Mouse (Mus musculus): ENCODE data around the gene Tbc1d30.

Tbc1d30 gene

DNA sequence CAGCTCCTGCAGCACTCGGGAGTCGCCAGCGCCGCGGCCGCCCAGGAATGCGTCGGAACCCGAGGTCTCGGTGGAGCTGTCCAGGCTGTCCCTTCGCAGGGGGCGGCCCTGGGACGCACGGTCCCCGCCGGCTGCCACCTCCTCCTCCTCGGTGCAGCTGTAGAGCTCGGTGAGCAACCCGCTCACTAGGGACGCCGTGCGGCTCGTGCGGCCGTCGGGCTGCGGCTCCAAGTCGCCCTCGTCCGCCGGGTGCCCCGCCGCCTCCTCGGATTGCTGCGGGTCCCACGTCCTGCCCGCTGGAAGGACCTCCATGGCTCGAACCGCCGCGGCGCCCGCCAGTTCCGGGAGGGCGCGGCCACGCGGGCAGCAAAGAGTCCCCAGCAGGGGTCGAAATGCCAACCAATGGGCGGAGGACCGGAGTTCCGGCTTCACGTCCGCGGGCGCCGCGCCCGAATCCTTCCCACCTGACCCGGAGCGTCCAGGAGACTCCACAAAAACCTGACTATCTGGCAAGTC lies at the start of gene Tbc1d30:
Gene Tbc1d30 (minus strand): TSS at position 213 of the 516 bp plus-strand sequence.
- DNase-seq (ENCODE audit: low spot score) = peak; percentile 56

DNA sequence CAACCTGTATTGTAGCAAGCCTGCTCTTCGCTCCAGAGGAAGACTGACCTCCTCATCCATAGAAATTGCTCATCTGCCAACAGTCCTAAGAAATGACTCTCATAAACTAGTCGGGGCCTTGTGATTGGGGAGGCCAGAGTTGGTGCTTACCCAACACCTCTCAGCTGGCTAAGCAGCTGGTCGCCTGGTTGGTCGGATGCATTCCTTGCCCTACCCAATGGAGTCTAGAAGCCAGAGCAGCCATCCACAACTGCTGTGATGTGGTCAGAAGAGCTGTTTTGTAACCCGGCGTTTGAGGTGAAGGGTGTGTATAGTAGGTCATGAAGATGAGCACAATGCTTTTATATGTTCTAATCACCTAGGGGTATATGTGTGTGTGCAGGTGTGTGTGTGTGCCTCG lies 47.5 kb upstream of the Tbc1d30 start:
- no peak for DNase-seq (ENCODE audit: low spot score)

DNA sequence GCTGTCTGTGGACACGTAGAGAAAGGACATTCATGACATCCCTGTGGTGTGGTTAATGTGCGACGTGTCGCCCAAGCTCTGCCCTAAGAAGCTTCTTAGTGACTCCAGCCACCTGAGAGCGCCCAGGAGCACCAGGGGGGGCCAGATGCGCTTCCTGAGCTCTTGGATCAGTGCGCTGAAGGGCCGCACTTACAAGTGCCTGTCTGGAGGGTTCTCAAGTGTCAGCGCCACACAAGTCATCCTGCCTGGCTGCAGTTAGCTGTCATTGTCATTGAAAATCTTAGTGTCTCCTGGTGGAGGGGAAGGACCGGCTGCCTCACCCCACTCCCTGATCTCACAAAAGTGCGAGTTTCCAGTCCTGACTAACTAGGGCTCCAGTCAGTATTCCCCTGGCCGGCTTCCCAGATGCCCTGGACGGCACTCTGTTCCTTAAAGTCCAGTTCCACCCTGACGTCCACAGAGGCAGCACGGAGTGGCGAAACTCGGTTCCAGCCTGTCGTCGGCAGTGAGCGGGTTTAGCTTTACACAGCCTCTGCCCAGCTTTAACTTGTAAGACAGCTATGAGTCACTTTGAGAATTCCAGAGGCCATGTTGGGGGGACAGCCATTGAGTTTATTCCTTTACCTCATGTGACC lies 44.6 kb upstream of the Tbc1d30 start:
- DNase-seq (ENCODE audit: low spot score) = no peak

DNA sequence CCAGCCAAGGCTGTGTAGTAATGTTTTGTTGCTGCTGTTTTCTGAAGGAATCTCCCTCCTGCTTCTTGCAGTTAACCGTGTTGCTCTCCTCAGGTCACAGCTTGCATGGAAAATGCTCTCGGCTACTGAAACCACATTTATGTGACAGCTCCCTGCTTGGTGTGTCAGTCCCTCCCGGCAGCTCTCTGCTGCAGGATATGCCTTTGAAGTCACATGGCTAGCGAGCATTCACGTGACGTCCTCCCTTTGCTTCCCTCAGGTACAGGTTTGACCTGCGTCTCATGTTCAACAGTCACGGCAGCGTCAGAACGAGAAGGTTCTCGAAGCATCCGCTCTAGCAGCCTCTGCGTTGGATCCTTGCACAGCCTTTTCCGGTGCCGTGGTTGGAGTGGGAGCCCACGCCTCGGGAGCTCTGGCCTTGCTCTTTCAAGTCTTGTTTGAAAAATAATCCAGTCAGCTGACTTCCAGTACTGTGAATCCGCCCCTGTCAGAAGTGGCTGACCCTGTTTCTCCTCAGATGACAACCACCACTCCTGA lies 43.8 kb upstream of the Tbc1d30 start:
- no peak for DNase-seq (ENCODE audit: low spot score)

DNA sequence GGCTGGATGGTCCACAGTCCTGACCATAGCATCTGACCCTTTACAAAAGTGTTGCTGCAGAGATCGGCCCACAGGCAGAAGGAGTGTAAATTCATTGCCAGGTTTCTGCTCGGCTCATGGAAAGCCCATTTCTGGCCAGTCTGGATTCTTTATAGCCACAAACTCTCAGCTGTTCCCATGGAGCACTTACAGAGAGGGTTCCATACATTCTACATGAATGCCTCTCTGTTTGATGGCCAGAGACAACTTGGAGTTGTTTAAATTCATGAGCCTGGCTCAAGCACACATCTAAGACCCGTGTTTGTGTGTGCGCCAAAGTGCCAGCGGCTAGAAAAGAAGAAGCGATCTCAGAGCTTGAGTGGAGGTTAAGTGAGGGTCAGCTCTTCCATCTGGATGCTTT lies 43.2 kb upstream of the Tbc1d30 start:
- DNase-seq (ENCODE audit: low spot score) = no peak

DNA sequence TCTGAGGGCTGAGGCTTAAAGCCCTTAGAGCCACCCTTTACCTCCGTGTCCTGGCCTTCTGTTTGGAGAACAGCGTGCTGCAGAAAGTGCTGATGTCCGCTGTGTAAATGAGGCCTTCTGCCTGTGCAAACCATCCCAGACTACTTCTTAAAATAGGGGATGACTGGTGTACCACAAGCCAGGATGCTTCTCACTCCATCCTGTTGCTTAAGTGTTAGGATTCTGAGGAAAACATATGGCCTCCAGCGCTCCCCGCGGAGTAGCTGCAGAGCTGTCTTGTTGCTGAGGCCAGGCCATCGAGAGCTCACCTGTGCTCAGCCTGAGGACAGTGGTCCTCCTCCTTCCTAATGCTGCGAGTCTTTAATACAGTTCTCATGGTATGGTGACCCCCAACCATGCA lies 40.8 kb upstream of the Tbc1d30 start:
- no peak for DNase-seq (ENCODE audit: low spot score)

DNA sequence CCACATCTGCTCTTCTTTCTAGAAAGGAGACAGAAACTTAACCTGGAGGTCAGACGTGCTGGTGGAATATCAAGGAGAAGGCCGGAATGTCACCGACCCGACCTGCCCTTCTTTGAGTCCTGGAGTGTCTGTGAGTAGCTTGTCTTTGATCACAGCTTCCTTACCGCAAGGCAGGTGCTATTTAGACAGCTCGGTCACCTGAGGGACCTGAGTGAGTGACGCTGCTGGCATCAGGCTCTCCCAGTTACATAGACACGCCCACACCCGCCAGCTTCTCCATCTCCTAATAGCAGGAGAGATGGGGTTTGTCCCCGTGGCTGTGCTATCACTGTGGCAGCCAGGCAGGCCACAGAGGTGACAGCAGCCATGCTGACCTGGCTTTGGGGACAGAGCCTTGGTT lies 39.5 kb upstream of the Tbc1d30 start:
- DNase-seq (ENCODE audit: low spot score) = no peak

DNA sequence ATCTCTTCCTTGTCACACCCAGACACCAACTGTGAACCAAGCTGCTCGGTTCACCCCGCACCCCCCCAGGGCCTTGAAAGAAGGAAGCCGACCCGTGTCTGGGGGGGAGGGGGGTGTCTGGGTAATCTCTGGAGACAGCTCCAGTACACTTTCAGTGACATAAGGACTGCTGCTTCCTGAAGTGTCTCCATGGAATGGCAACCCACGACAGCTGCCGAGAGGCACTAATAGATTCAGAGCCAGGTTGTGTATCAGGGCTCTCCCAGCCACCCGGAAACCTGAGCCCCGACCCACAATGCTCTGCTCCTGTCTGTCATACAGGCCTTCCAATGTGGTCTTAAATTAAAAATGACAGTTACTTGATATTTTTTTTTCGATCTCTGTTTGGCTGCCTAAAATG lies 35.3 kb upstream of the Tbc1d30 start:
- peak; percentile 53 for DNase-seq (ENCODE audit: low spot score)

DNA sequence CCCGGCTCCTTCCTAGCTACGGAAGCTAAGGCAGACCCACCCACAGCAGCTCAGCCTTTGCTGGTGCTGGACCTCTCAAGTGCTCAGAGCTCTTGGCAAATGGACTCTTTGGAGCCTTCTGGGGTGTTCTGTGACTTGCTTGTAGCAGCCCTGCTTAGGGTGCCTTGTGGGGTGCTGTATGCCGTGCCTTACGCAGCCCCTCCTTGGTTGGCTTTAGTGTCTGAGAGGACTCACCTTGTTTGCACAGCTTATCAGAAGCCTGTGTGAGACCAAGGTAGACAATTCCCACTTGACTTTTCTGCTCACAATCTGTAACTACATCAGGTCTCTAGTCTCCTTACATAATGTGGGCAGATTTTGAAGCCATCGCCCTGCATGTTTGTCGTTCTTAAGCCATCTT lies 34.6 kb upstream of the Tbc1d30 start:
- DNase-seq (ENCODE audit: low spot score) = no peak

DNA sequence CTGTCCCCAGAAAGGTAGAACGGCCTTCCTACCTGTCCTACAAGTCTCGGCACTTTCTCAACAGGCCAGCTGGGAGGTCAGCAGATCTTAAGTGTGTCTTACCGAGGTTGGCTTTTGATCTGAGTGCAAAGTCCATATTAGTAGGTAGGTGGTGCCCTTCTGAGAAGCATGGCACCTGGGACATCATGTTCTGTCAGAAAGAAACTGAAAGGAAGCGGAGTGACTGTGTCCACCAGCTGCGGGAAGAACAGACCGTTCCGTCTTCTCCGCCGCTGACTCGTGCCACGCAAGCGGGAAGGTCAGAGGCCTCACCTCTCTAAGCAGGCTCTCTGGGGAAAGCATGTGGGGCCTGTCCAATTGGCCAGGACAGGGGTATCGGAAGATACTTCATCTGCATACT lies 33.6 kb upstream of the Tbc1d30 start:
- DNase-seq (ENCODE audit: low spot score) = no peak

DNA sequence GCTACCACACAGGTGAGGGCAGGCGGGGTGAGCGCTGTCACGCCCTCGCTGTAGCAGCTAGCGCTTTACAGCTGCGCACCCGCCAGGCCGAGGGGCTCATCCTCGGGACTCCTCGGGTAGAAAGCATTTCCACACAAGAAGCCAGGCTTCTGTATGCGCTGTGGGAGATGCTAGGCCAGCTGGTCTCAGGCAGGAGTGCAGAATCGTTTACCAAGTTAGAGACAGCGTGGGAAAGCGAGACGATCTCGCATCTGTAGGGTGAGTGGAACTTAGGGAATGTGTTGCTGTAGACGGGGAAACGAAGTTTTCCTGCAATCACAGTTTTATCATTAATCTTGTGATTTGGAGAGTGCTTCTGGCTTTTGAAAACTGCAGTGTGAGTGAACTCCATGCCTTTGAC lies 30.2 kb upstream of the Tbc1d30 start:
- DNase-seq (ENCODE audit: low spot score) = no peak

DNA sequence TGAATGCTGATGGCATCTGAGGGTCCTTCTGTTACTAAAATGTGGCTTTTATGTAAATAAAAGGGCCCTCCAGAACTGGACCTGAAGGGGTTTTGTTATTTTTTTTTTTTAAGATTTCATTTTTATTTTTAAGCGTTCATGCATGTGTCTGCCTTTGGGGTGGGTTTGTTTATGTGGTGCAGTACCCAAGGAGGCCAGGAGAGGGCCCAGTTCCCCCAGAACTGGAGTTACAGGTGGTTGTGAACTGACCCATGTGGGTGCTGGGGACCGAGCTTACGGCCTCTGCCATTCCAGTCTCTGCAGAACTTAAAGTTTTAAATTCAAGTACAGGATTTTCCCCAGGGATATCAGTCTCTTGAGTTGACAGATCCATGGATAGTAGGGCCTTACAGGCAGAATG lies 28.3 kb upstream of the Tbc1d30 start:
- DNase-seq (ENCODE audit: low spot score) = no peak

DNA sequence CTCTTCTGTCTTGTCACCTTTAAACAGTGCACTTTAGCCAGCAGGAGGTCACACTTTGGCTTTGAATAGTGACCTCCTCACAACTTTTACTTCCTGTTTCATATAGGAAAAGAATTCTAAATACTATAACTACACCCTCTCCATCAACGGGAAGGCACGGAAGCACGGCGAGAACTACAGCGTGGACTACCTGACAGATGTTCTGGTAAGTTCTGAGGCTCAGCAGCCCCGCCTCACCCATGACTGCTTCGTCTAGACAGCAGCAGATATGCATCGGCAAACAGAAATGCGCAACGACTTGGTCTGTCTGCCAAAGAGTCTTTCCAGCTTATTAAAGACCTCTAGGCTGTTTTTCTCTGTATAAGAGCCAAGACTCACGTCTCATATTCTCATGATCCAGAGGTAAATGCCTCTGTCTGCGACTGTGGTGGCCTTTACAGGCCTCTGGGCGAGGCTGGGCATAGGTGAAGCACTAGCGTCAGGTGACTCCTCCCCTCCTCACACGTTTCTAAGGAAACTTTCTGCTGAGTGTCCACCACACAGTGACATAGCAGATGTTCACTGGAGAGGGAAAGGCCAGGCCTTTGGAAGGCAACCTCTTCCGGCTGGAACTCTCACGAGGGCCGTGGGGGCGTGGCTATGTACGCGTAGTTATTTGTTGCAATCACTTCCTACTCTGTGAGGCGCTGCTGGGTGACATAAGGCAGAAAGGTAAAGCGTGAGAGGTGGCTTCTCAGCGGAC lies 25.6 kb upstream of the Tbc1d30 start:
- no peak for DNase-seq (ENCODE audit: low spot score)

DNA sequence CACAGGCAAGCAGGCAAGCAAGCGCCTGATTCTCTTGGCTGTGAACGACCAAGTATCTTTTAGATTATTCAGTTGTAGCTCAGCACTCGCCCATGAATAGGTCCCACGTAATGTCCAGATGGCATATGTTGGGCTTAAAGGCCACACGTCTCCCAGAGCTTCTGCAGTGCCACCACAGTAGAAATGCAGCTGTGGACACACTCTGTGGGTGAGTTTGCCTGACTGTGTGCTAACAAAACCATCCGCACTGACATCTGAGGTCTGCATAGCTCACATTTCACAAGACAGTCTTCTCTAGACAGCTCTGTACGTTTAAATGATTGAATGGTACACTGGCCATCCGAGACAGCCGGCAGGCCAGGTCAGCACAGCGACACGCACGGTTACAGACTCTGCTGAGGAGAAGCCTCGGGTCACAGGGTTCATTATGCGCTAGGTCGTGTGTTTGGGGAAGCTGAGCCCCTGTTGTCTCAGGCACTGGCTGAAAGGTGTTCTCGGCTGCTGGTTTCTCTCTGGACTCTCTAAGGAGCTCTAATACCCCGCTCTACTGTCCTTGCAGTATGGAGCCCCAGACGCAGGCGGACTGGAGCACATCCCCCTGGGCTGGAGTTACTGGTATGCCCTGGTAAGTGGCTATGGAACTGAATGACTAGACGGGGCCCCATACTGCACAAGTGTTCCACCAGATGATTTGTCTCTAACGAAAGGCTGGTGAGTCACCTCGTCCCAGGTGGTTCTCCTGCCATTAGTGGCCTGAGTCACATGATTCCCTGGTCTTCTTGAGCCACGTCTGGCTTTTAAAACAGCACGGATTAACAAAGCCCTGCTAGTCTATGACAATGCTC lies 24.8 kb upstream of the Tbc1d30 start:
- DNase-seq (ENCODE audit: low spot score) = no peak

DNA sequence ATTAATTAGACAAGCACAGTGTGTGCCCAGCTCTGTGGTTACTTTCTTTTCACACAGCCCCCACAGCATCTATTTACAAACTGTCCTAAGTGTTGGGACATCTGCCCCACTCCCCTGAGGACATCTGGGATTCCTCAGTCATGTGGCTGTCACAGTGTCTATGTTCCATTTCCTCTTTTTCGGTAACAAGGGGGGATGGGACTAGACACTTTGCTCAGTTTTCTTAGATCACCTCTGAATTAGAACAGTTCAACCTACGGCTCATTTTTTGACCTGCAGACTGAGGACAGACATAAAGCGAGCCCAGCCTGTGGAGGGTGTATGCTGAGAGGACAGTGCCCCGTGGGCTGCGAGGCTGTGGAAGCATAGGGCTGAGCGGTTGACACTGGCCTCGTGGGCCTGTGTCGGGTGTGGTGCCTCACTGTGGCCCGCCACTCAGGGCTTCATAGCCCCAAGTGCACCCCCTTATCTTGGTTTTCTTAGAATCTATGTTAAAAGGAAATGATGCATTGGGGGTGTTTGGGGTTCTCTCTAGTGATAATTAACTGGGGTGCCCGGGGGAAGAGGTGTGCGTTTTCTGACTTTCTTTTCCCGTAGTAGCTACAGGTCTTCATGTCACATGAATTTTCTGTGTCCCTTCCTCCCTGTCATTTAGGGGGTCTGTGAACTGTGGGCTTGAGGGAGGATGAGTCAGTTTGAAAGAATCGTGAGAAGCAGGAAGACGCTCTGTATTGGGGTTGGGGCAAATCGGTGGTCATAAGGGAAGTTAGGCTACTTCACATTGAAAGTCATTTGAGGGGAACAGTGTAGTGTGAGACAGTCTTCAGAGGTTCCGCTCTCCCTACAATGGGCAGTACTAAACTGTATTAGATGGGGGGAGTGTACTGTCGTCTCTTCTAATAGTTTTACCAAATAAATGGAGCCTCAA lies 23.9 kb upstream of the Tbc1d30 start:
- DNase-seq (ENCODE audit: low spot score) = no peak

DNA sequence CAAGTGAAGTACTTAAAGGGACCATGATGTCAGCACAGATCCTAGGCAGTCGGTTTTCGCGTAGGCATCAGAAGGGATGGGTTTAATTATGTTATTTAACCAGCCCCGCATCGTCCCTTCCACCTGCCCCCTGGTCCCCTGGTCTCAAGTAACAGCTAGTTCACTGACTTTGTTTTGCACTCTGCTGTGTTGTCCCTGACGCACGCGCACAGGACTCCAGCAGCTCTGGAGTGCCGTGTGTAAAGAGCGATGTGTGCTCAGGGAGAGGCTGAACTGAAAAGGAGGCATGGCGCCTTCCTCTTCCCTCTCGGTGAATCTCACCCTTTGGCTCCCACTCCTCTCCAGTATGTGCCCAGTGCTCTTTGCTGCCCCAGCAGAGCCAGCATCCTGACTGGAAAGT lies 22.9 kb upstream of the Tbc1d30 start:
- DNase-seq (ENCODE audit: low spot score) = no peak

DNA sequence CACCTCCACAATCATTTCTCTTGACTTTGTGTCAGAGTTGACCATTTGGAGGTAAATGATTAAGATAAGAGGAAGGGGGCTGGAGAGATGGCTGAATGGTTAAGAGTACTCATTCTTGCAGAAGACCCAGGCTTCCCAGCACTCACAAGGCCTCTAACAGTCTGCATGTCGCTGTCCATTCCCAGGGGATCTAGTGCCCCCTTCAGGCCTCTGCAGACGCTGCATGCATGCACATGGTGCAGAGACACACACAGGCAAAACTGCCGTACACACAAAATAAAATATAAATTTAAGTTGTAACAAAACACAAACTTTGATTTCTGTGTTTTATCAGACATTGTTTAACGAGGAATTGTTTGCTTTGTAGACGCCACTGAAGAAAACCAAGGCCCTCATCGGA lies 19.7 kb upstream of the Tbc1d30 start:
- peak; percentile 22 for DNase-seq (ENCODE audit: low spot score)

DNA sequence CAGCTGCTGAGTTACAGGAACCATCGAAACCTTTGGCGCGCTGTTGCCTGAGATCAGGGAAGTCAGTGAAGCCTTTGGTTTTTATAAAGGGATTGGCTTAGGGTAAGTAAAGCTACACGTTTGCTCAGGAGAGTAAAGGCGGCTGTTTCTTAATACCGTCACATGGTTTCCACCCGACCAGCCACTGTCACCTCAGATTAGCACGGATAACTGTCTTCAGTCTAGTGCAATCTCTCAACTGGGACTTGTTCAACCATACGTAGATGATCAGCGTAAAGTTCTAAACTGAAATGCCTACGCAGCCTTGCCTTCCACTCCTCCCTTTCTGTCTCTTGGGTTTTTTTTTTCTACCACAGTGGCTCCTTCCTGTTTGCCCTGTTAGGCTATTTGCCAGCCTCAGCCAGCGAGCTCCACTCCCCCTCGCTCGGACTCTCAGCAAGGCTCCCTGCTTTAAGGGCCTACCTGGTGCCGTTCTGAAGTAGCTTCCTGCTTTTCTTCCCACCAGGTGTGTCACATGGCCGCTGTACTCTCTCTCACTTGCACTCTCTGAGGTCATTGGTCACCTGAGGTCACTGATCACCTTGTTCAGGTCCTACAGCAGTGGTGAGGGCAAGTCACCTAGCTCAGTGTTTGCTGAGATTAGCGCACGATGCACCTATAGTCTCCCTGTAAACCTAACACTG lies 17.8 kb upstream of the Tbc1d30 start:
- DNase-seq (ENCODE audit: low spot score) = peak; percentile 64

DNA sequence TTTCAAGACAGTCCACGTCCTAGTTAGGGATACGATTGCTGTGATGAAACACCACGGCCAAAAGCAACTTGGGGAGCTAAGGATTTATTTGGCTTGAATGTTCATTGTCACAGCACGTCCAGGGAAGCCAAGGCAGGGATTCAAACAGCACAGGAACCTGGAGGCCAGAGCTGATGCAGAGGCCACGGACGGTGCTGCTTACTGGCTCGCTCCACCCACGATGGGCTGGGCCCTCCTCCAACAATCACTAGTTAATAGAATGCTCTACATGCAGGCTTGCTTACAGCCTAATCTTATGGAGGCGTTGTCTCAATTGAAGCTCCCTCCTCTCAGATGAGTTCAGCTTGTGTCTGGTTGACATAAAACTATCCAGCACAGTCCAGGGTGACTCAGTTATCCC lies 16.7 kb upstream of the Tbc1d30 start:
- no peak for DNase-seq (ENCODE audit: low spot score)

DNA sequence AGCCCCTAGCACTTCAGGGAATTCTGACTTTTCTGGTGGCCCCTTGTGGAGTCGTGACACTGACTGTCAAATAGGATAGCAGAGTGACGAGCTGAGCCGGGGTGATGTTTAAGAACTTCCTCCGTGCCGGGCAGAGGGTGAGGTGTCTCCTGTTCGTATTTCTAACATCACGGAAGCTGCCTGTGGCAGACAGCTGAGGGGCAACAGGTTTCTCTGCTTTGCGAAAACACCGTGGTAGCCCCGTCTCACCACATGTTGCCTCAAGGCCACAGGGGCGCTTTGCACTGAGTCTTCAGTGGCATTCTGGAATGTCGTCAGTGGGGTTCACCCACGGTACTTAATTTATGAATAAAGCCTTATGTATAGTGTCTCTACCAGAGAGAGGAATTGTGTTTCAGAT lies 16.2 kb upstream of the Tbc1d30 start:
- DNase-seq (ENCODE audit: low spot score) = no peak

DNA sequence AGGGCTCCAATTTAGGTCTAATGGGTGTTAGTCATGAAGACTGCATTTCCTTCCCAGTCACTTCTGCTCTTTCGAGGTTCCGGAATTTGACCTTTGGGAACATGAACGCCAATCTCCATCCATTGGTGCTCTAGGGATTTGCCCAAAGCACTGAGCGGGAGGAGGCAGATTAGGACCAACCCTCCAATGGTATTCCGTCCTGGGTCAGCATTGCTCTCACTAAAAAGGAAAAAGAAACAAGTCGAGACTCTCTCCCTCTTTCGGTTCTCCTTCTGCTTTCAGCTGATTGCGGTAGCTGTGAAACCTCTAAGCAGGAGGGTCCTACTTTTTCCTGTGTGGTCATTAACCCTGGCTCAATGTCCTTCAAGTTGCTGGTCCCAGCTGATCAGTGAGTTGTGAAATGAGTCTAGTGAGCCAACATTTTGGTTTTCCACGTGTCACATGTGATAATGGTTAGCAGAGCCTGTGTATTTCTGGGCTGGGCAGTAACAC lies 14.7 kb upstream of the Tbc1d30 start:
- peak; percentile 18 for DNase-seq (ENCODE audit: low spot score)

All from retina, embryonic 14.5 days (tissue).